Mouse (Mus musculus): ENCODE results near the gene S1pr4. TPM values are rescaled to one million over a fixed set of nuclear protein-coding genes. Genes with fewer than 3 reads are reported as not detected.

S1pr4 gene
- polyA plus RNA-seq, 1 experiment from 2014 or later = 0.29 TPM

DNA sequence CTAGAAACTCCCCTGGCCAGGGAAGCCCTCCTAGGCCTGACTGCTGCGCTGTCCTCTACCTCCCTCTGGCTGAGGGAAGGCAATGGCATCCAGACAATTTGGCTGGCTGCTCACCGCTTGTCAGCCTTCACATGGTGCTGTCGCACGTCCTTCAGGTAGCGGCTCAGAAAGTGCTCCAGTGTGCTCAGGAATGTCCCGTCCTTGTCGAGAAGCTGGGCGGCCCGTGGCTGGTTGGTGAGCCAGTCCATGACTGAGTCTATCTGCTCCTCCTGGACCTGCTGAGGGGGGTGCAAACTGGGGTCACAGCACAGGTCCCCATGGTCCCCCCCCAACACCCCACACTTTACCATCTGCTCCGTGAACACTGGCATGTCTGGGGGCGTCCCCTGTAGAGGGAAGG, 11.9 kb downstream of the S1pr4 start:
- ATAC-seq (ENCODE audit: low read depth) = no peak
- Histone ChIP-seq H3K9ac (replicated peaks; ENCODE audit: low read depth, low read length) (no peak overlapping the region), H3K4me2 (ENCODE audit: low read depth, low read length) (no peak overlapping the region), H3K27ac (ENCODE audit: low read depth, low read length) (no peak overlapping the region), H3K27me3 (ENCODE audit: control insufficient read depth, insufficient read depth, low read length) (no peaks in the 10 kb centered on the region), H3K9me3 (ENCODE audit: control insufficient read depth, low read length) (no peaks in the 10 kb centered on the region), H3K4me1 (ENCODE audit: control insufficient read depth, insufficient read depth, low read length) (no peaks in the 10 kb centered on the region), H3K4me3 (ENCODE audit: low read depth, low read length) (no peak overlapping the region), H3K36me3 (ENCODE audit: control insufficient read depth, insufficient read depth, low read length) (peaks cover 55% of the 10 kb centered on the region)
- 91% methylated on average over 11 of the region's 11 CpGs for WGBS

DNA sequence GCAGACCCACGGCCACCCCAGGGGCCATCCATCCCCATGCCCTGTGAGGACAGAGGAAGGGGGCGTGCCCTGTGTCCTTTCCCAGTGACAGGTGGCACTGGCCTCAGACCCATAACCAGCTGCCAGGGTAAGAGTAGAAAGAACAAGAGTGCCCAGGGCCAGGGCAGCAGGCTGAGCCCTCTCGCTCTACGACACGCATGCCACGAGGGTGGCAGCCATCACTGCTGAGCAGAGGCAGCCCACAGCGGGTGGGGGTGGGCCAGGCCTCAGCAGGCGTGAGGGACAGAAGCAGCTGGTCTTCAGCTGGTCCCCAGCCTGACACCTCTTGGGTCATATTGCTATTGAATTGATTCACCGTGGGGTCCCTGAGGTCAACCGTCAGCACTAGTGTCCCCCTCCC, 13.4 kb downstream of the S1pr4 start:
- Histone ChIP-seq H3K36me3 (ENCODE audit: control insufficient read depth, insufficient read depth, low read length) (peaks cover 41% of the 10 kb centered on the region), H3K4me2 (ENCODE audit: low read depth, low read length) (no peak overlapping the region)
- 86% methylated on average over 10 of the region's 10 CpGs for WGBS

DNA sequence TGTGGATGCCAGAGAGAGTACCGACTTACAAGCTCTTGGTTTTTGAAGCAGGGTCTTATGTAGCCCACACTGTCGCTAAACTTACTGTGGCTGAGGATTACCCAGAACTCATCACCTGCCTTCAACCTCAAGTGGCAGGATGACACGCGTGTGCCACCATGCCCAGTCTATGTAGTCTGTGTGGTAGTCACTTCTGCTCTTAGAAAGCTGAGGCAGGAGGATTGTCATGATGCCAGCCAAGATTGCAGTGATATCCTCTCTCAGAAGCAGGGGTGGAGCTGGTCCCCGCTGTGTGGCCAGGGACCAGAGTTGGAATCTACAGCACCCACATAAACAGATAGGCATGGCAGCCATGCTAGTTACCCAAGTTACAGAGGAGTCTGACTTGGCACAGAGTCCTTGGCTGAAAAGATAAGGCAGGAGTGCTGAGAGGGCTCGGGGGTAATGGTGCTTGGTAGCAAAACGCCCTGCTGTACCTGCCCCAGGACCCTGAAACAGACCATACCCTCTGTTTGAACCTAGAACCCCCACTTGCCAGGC, 14.4 kb downstream of the S1pr4 start:
- H3K9ac ChIP-seq (replicated peaks; ENCODE audit: low read depth, low read length) = no peak overlapping the region
- H3K27me3 ChIP-seq (ENCODE audit: control insufficient read depth, insufficient read depth, low read length) = peaks cover 3% of the 10 kb centered on the region; the same call in 1 of the 2 replicates
- 72% methylated on average over 7 of the region's 7 CpGs for WGBS
- no peak overlapping the region for H3K4me2 ChIP-seq (ENCODE audit: low read depth, low read length)
- ATAC-seq (ENCODE audit: low read depth) = no peak
- H3K4me1 ChIP-seq (ENCODE audit: control insufficient read depth, insufficient read depth, low read length) = peaks cover 6% of the 10 kb centered on the region
- H3K27ac ChIP-seq (ENCODE audit: low read depth, low read length) = no peak overlapping the region
- no peak overlapping the region for H3K4me3 ChIP-seq (ENCODE audit: low read depth, low read length)
- H3K36me3 ChIP-seq (ENCODE audit: control insufficient read depth, insufficient read depth, low read length) = peaks cover 39% of the 10 kb centered on the region
- no peaks in the 10 kb centered on the region for H3K9me3 ChIP-seq (ENCODE audit: control insufficient read depth, low read length)

More for the DNA sequence above, 13.4 kb downstream of the S1pr4 start:
- Histone ChIP-seq H3K9ac (replicated peaks; ENCODE audit: low read depth, low read length) (no peak overlapping the region), H3K9me3 (ENCODE audit: control insufficient read depth, low read length) (no peaks in the 10 kb centered on the region), H3K27ac (ENCODE audit: low read depth, low read length) (no peak overlapping the region), H3K4me3 (ENCODE audit: low read depth, low read length) (no peak overlapping the region), H3K4me1 (ENCODE audit: control insufficient read depth, insufficient read depth, low read length) (no peaks in the 10 kb centered on the region), H3K27me3 (ENCODE audit: control insufficient read depth, insufficient read depth, low read length) (peaks cover 2% of the 10 kb centered on the region; the same call in 1 of the 2 replicates)
- no peak for ATAC-seq (ENCODE audit: low read depth)

DNA sequence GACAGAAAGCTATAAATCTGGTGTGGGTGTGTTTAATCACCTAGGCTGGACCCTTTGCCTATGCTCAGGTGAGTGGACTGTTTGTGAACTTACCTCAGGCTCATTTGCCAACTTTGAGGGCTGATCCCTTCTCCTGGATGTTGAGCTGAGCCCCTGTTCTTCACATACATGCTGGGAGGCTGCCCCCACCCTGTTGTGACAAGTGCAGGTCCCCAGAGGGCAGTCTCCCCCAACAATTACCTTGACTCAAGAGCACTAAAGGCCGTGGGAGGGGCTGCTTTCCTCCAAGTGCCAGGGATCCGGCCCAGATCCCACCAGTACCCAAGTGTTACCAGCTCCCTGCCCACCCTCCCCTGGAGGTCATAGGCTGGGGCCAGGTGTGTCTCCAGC, 14.9 kb downstream of the S1pr4 start:
- peaks cover 11% of the 10 kb centered on the region for H3K4me1 ChIP-seq (ENCODE audit: control insufficient read depth, insufficient read depth, low read length)
- H3K9me3 ChIP-seq (ENCODE audit: control insufficient read depth, low read length) = no peaks in the 10 kb centered on the region
- no peak for ATAC-seq (ENCODE audit: low read depth)
- H3K9ac ChIP-seq (replicated peaks; ENCODE audit: low read depth, low read length) = no peak overlapping the region; the same call in 1 of the 2 replicates
- peaks cover 3% of the 10 kb centered on the region; the same call in 1 of the 2 replicates for H3K27me3 ChIP-seq (ENCODE audit: control insufficient read depth, insufficient read depth, low read length)
- H3K36me3 ChIP-seq (ENCODE audit: control insufficient read depth, insufficient read depth, low read length) = peaks cover 34% of the 10 kb centered on the region
- 12% methylated on average over 2 of the region's 2 CpGs for WGBS
- no peak overlapping the region for H3K27ac ChIP-seq (ENCODE audit: low read depth, low read length)
- no peak overlapping the region for H3K4me3 ChIP-seq (ENCODE audit: low read depth, low read length)
- H3K4me2 ChIP-seq (ENCODE audit: low read depth, low read length) = no peak overlapping the region

DNA sequence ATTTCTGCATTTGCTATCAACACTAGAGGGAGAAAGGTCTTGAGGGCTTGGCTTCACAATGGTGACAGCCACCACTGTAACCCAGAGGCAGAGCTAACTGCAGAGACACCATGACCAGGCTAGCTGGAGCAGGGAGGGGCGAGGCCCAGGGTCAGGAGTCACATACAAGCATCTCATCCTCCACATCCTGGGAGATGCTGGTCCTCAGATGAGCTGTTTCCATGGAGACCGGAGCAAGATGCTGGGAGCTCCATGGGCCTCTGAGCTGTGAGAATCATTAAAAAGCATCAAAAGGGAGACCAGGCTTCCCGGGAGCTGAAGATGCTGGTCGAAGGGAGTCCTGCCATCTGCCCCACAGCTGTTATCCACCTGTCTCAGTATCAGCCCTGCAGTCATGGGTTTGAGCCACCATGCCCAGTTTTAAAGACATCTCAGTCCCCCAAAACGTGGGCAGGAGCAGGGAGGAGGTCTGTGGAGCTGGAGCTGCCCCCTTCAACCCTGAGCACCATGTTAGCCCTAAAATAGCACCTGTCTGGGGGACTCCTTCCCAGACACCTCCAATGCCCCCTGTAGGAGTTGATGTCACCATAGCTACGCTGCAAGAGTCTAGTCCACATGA, 15.4 kb downstream of the S1pr4 start:
- H3K4me1 ChIP-seq (ENCODE audit: control insufficient read depth, insufficient read depth, low read length) = peaks cover 14% of the 10 kb centered on the region
- ATAC-seq (ENCODE audit: low read depth) = no peak
- H3K9ac ChIP-seq (replicated peaks; ENCODE audit: low read depth, low read length) = no peak overlapping the region; the same call in 1 of the 2 replicates
- peaks cover 29% of the 10 kb centered on the region for H3K36me3 ChIP-seq (ENCODE audit: control insufficient read depth, insufficient read depth, low read length)
- no peak overlapping the region; the same call in 1 of the 2 replicates for H3K27ac ChIP-seq (ENCODE audit: low read depth, low read length)
- no peak overlapping the region for H3K4me3 ChIP-seq (ENCODE audit: low read depth, low read length)
- 43% methylated on average over 6 of the region's 6 CpGs for WGBS
- H3K27me3 ChIP-seq (ENCODE audit: control insufficient read depth, insufficient read depth, low read length) = peaks cover 3% of the 10 kb centered on the region; the same call in 1 of the 2 replicates
- H3K4me2 ChIP-seq (ENCODE audit: low read depth, low read length) = no peak overlapping the region
- H3K9me3 ChIP-seq (ENCODE audit: control insufficient read depth, low read length) = no peaks in the 10 kb centered on the region

DNA sequence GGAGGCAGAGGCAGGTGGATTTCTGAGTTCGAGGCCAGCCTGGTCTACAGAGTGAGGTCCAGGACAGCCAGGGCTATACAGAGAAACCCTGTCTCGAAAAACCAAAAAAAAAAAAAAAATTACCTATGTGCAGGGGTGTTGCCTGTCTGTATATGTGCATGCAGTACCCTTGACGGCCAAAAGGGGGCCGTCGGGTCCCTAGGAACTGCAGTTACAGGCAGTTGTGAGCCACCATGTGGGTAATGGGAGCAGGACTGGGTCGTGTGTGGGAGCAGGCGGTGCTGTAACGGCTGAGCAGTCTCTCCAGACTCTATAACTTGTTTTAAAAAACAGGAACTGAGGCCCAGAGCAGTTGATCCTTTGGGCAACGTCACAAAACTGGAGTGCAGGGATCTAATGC, 15.9 kb downstream of the S1pr4 start:
- Histone ChIP-seq H3K9me3 (ENCODE audit: control insufficient read depth, low read length) (no peaks in the 10 kb centered on the region), H3K36me3 (ENCODE audit: control insufficient read depth, insufficient read depth, low read length) (peaks cover 24% of the 10 kb centered on the region), H3K4me1 (ENCODE audit: control insufficient read depth, insufficient read depth, low read length) (peaks cover 14% of the 10 kb centered on the region), H3K27me3 (ENCODE audit: control insufficient read depth, insufficient read depth, low read length) (peaks cover 3% of the 10 kb centered on the region; the same call in 1 of the 2 replicates), H3K27ac (ENCODE audit: low read depth, low read length) (no peak overlapping the region), H3K4me3 (ENCODE audit: low read depth, low read length) (no peak overlapping the region), H3K4me2 (ENCODE audit: low read depth, low read length) (no peak overlapping the region), H3K9ac (replicated peaks; ENCODE audit: low read depth, low read length) (no peak overlapping the region)
- ATAC-seq (ENCODE audit: low read depth) = peak; percentile 14; the same call in 1 of the 2 replicates
- 19% methylated on average over 9 of the region's 9 CpGs for WGBS

DNA sequence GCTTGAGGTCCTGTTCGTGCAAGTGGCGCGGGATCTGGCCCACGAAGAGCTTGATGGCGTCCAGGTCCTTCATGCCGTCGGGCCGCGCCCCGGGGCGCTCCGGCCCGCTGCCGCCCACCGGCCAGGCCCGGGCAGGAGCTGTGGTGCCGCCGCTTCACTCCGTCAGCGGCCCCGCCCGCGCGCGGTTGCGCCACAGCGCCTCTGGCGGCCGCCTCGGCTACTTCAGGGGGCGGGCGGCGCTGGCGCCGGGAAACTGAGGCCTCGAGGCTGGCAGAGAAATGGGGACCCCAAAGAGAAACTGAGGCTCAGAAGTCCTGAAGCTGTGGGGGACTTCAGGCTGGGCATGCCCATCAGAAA, 17.4 kb downstream of the S1pr4 start, which contains the start of gene Celf5:
Gene Celf5, minus strand, starts transcription at position 177 of the 357 bp plus-strand sequence.
- H3K4me1 ChIP-seq (ENCODE audit: control insufficient read depth, insufficient read depth, low read length) = peaks cover 15% of the 10 kb centered on the region
- WGBS = under 1% methylated on average over 35 of the region's 36 CpGs
- H3K9me3 ChIP-seq (ENCODE audit: control insufficient read depth, low read length) = no peaks in the 10 kb centered on the region
- H3K27me3 ChIP-seq (ENCODE audit: control insufficient read depth, insufficient read depth, low read length) = peaks cover 3% of the 10 kb centered on the region; the same call in 1 of the 2 replicates
- peak within 1 kb of the TSS; percentile 83 for H3K9ac ChIP-seq (replicated peaks; ENCODE audit: low read depth, low read length)
- peak within 1 kb of the TSS; percentile 64 for H3K4me3 ChIP-seq (ENCODE audit: low read depth, low read length)
- H3K27ac ChIP-seq (ENCODE audit: low read depth, low read length) = peak within 1 kb of the TSS; percentile 81
- peak within 1 kb of the TSS; percentile 71 for H3K4me2 ChIP-seq (ENCODE audit: low read depth, low read length)
- peak; percentile 75 for ATAC-seq (ENCODE audit: low read depth)
- H3K36me3 ChIP-seq (ENCODE audit: control insufficient read depth, insufficient read depth, low read length) = peaks cover 11% of the 10 kb centered on the region

DNA sequence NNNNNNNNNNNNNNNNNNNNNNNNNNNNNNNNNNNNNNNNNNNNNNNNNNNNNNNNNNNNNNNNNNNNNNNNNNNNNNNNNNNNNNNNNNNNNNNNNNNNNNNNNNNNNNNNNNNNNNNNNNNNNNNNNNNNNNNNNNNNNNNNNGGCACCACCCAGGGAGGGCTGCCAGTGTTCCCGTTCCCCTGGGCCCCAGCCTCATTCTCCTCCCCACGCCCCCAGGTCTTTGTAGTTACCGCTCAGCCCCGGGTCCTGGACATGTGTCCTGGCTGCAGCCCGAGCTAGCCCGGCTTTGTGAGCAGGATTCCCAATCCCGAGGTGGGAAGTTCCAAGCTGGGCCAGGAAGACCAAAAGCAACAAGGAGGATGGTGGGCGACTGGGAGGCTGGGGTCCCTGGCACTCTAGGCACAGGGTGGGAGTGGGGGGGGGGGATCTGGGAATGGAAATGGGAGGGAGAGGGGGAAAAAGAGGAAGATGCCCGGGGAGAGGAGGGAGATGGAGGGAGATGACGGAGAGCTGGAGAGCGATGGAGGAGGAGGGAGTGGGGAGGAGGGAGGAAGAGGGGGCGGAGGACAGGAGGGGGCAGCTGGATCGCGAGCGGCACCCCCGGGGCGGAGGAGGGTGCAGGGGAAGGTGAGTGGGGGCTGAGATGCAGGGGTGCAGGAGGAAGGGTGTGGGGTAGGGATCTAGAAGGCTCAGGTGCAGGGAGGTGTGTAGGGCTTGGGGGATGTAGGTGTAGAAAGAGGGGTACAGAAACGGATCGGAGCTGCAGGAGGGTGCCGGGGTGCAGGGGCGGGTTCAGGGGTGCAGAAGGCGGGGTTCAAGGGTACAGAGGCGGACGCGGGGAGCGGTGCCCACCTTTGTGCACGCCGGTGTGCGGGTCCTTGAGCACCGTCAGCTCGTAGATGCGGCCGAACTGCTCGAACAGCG, 18.1 kb downstream of the S1pr4 start:
- Histone ChIP-seq H3K4me2 (ENCODE audit: low read depth, low read length) (peak overlapping the region; percentile 71), H3K4me3 (ENCODE audit: low read depth, low read length) (peak overlapping the region; percentile 64), H3K9ac (replicated peaks; ENCODE audit: low read depth, low read length) (peak overlapping the region; percentile 83), H3K4me1 (ENCODE audit: control insufficient read depth, insufficient read depth, low read length) (peaks cover 16% of the 10 kb centered on the region), H3K36me3 (ENCODE audit: control insufficient read depth, insufficient read depth, low read length) (peaks cover 5% of the 10 kb centered on the region), H3K27ac (ENCODE audit: low read depth, low read length) (peak overlapping the region; percentile 81), H3K27me3 (ENCODE audit: control insufficient read depth, insufficient read depth, low read length) (peaks cover 3% of the 10 kb centered on the region; the same call in 1 of the 2 replicates), H3K9me3 (ENCODE audit: control insufficient read depth, low read length) (no peaks in the 10 kb centered on the region)
- WGBS = 2% methylated on average over 31 of the region's 35 CpGs
- peak; percentile 38 for ATAC-seq (ENCODE audit: low read depth)
